Mouse (Mus musculus): ENCODE results near the gene Dstyk. TPM values are rescaled to one million over a fixed set of nuclear protein-coding genes. Genes with fewer than 3 reads are reported as not detected.

Gene Dstyk
- polyA plus RNA-seq, 1 experiment, result 0.09 TPM

GRCm38 (mm10) chr1:132512106-132512505, 94.8 kb downstream of the Dstyk start:
- H3K36me3 ChIP-seq (ENCODE audit: control insufficient read depth), result peaks cover 23% of the 10 kb centered on the region
- peaks cover 3% of the 10 kb centered on the region for H3K27me3 ChIP-seq (ENCODE audit: control insufficient read depth)
- TF ChIP-seq TAL1 (IDR thresholded peaks at IDR 0.05; ENCODE audit: low read length) (no peak), GATA1 (IDR thresholded peaks at IDR 0.05; ENCODE audit: low read length) (no peak)
- no peaks in the 10 kb centered on the region for H3K9me3 ChIP-seq (ENCODE audit: control insufficient read depth, low read length)
- no peaks in the 10 kb centered on the region for H3K4me1 ChIP-seq (ENCODE audit: control insufficient read depth)
- no peak overlapping the region for H3K4me3 ChIP-seq (replicated peaks)

GRCm38 (mm10) chr1:132515339-132515738, 98.0 kb downstream of the Dstyk start:
- H3K4me3 ChIP-seq (replicated peaks), result no peak overlapping the region
- H3K27me3 ChIP-seq (ENCODE audit: control insufficient read depth), result peaks cover 3% of the 10 kb centered on the region
- no peaks in the 10 kb centered on the region for H3K4me1 ChIP-seq (ENCODE audit: control insufficient read depth)

More at GRCm38 (mm10) chr1:132515339-132515738, 98.0 kb downstream of the Dstyk start:
- Histone ChIP-seq H3K9me3 (ENCODE audit: control insufficient read depth, low read length) (no peaks in the 10 kb centered on the region), H3K36me3 (ENCODE audit: control insufficient read depth) (no peaks in the 10 kb centered on the region)
- TF ChIP-seq GATA1 (IDR thresholded peaks at IDR 0.05; ENCODE audit: low read length) (no peak), TAL1 (IDR thresholded peaks at IDR 0.05; ENCODE audit: low read length) (no peak)

Other genes with a start within 250 kb of the Dstyk start
- gene Lemd1, start 226.1 kb upstream of the Dstyk start, polyA plus RNA-seq (2012), result not detected in 2 replicates
- gene AC124108.1, start 226.1 kb upstream of the Dstyk start, polyA plus RNA-seq (2012), result 0.01 TPM in 1 of 2 replicates, not detected in the other
- gene Gm10188, start 187.8 kb upstream of the Dstyk start, polyA plus RNA-seq (2012), result not detected in 2 replicates
- not detected in 2 replicates for gene Klhdc8a, start 118.9 kb upstream of the Dstyk start, polyA plus RNA-seq (2012)
- gene Nuak2, start 101.4 kb upstream of the Dstyk start, polyA plus RNA-seq (2012), result 0.02 TPM in 1 of 2 replicates, not detected in the other
- 409 and 495 TPM in 2 replicates for gene Tmcc2, start 26.3 kb upstream of the Dstyk start, polyA plus RNA-seq (2012)
- 0.19 and 0.37 TPM in 2 replicates for gene Rbbp5, start 59.8 kb downstream of the Dstyk start, polyA plus RNA-seq (2012)
- gene Tmem81, start 88.7 kb downstream of the Dstyk start, polyA plus RNA-seq (2012), result 0.04 TPM in 2 replicates
- 0.01 TPM in 1 of 2 replicates, not detected in the other for gene Cntn2, start 125.7 kb downstream of the Dstyk start, polyA plus RNA-seq (2012)

Measured in erythroblast, embryonic 14.5 days (primary cell).